Mouse (Mus musculus) embryonic facial prominence, embryonic 10.5 days (tissue): ENCODE data around the gene Pak4. TPM values are rescaled to one million over a fixed set of nuclear protein-coding genes. Genes with fewer than 3 reads are reported as not detected.
A peak's percentile ranks its signal among the peaks of the same experiment; 100 is the strongest.

Experiments
- DNase-seq: peaks from one replicate; pipeline ENCODE4 v3.0.0-alpha.2; 2017; ENCODE audit warnings: low spot score
- H3K27ac ChIP-seq: fragments of 300-500 bp; sonication (generic); replicated peaks from 2 replicates; pipeline ENCODE4 v1.5.1; 2016; ENCODE audit warnings: mild to moderate bottlenecking
- H3K27me3 ChIP-seq: fragments of 300-500 bp; sonication (generic); replicated peaks from 2 replicates; pipeline ENCODE4 v1.6.1; 2016; ENCODE audit warnings: low read depth, mild to moderate bottlenecking; ENCODE audit not compliant: poor library complexity, severe bottlenecking
- H3K36me3 ChIP-seq: fragments of 300-500 bp; sonication (generic); replicated peaks from 2 replicates; pipeline ENCODE4 v1.6.1; 2016; ENCODE audit warnings: mild to moderate bottlenecking, moderate library complexity
- H3K4me1 ChIP-seq: fragments of 300-500 bp; sonication (generic); 2 replicates; pipeline ENCODE4 v1.6.1; 2016
- H3K4me3 ChIP-seq: fragments of 300-500 bp; sonication (generic); 2 replicates; pipeline ENCODE4 v1.5.1; 2016; ENCODE audit warnings: mild to moderate bottlenecking, moderate library complexity
- H3K9me3 ChIP-seq: fragments of 300-500 bp; sonication (generic); 2 replicates; pipeline ENCODE4 v1.6.1; 2016; ENCODE audit warnings: mild to moderate bottlenecking
- WGBS: fragments of 180-500 bp; shearing (Covaris S2); methylation state at CpG from one replicate; pipeline ENCODE4 v1.1.7; 2016; 5-methylcytosine and 5-hydroxymethylcytosine counted together
- polyA plus RNA-seq: library from polyadenylated mRNA; unstranded; fragments of >200 nt; fragmentation: Nextera tagmentation; extraction: Ambion mirVana; gene quantifications from 2 replicates; pipeline ENCODE4 v1.2.1, GENCODE M21; 2016

The Pak4 gene
- polyA plus RNA-seq, 1 experiment from 2014 or later = 70.1 TPM

DNA sequence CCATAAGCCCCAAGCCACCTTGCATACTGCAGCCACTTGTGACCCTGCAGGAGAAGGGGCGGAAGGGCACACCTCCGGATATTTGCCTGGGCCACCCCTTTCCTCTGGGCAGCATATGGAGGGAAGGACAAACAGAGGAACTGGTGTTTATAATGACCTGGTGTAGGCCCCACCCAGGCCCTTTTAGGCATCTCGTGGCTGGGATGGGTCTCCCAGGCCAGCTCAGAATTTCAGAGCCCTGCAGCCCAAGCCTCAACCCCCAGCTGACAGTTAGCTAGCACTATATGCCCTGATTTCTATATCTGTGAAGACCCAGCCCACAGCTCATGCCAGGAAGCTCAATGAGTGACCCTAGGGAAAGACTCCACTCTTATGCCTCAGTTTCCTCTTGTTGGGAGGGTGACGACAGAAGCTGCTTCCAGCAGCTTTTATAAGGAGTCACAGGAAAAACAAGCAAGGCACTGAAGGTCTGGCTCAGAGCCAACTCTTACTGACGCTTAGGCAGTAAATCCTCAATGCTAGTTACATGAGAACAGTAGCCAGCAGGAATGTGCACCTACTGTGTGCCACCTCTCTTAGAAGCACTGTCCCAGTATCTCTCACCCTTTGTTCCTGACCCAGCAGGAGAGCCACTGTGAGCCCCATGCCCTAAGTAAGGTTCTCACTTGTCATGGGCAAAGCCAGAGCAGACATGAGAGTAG, 26.9 kb downstream of the Pak4 start:
- Histone ChIP-seq H3K4me1 (peaks cover 51% of the 10 kb centered on the region), H3K27ac (peak overlapping the region; percentile 75), H3K9me3 (no peaks in the 10 kb centered on the region), H3K4me3 (no peak overlapping the region), H3K36me3 (peaks cover 40% of the 10 kb centered on the region), H3K27me3 (no peaks in the 10 kb centered on the region)
- WGBS = 53% methylated on average over 5 of the region's 5 CpGs
- no peak for DNase-seq

DNA sequence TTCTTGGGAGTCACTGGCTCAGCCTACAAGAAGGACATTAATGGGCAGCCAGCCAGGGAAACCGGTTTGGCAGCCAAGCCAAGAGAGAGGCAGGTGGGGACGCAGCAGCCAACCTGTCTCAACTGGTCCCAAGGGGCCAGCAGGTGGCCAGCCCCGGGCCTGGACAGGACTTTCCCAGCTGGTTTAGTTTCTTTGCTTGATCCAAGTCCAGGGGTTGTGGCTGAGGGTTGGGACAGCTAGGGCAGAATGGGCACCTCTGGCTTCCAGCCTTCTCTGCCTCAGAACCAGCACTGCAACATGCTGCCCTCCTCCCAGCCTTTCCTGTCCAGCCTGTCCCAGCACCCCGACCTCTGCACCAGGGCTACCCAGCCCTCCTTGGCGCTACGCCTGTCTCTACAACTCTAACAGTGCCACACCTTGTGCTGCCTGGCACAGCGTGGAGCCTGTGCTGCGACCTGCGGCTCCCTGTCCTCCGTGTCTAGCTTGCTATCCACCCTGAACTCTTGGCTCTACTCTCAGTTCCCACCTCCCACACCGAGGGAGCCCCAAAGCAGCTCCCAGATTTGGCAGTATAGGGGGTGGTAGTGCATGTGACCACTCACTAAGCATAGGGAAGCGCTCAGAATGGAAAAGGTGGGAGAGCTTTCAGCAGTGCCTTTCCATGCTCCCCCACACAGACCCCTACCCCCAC, 27.5 kb downstream of the Pak4 start:
- DNase-seq = peak; percentile 72
- Histone ChIP-seq H3K9me3 (no peaks in the 10 kb centered on the region), H3K27me3 (no peaks in the 10 kb centered on the region), H3K36me3 (peaks cover 47% of the 10 kb centered on the region), H3K4me3 (peak overlapping the region; percentile 33), H3K27ac (peak overlapping the region; percentile 75), H3K4me1 (peaks cover 44% of the 10 kb centered on the region)
- 71% methylated on average over 12 of the region's 12 CpGs for WGBS

DNA sequence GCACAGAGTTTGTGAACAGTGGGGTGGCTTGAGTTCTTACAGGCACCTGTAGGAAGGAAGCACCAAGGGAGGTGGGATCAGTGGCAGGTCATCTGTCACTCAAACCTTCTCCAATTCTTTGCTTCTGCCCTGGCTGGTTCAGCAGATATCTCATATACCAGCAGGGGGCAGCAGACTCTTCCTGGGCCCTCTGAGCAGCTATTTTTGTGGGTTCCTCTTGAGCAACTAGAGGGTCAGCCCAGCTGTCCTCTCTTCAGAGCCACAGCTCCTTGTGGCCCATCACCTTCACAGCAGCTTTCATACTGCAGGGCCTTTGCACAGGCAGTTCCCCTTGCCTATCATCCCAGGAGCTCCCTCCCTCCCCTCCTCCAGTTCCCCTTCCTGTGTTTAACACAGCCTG, 29.7 kb downstream of the Pak4 start:
- peaks cover 69% of the 10 kb centered on the region for H3K36me3 ChIP-seq

DNA sequence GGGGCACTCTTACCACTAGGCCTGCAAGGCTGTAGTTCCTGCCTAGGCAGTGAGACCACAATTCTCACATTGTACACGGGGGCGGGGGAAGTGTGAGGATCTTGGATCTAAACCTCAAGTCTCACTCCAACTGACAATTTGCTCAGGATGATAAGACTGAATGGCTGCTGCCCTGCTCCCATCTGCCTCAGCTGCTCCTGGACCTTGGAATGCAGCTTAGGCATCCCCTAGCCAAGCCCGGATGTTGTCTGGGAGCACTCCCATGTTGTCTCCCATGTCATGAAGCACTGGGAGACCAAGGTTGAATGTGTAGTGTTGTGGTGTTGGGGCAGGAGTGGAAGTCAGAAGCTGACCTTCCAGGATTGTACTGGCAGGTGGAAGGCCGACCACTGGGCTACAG, 30.4 kb downstream of the Pak4 start:
- no peak for DNase-seq
- Histone ChIP-seq H3K27me3 (no peaks in the 10 kb centered on the region), H3K9me3 (no peaks in the 10 kb centered on the region), H3K36me3 (peaks cover 76% of the 10 kb centered on the region), H3K4me3 (no peak overlapping the region), H3K27ac (no peak overlapping the region), H3K4me1 (peaks cover 22% of the 10 kb centered on the region)
- 91% methylated on average over 4 of the region's 4 CpGs for WGBS

More for the DNA sequence above, 29.7 kb downstream of the Pak4 start:
- Histone ChIP-seq H3K27ac (no peak overlapping the region), H3K9me3 (no peaks in the 10 kb centered on the region), H3K4me1 (peaks cover 29% of the 10 kb centered on the region), H3K27me3 (no peaks in the 10 kb centered on the region), H3K4me3 (no peak overlapping the region)
- peak; percentile 66 for DNase-seq

DNA sequence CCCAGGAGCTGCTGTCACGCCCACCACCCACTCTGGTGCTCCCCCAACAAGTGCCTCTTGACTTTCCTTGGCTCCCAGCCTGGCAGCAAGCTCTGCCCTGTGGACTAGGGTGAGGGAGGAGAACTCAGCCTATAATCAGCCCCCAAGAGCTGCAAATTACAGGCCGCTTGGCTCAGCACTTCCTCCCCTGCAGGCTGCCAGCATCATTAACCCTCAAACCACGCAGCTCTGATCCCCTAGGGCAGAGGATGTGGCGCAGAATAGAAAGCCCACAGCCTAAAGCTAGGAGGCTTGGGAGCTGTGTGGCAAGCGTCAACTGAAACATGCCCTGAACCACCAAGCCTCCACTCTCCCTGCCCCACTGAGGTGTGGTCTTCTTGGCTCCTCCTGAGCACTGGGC, 32.6 kb downstream of the Pak4 start:
- WGBS = 83% methylated on average over 5 of the region's 5 CpGs
- Histone ChIP-seq H3K9me3 (no peaks in the 10 kb centered on the region), H3K27me3 (no peaks in the 10 kb centered on the region), H3K36me3 (peaks cover 97% of the 10 kb centered on the region), H3K4me1 (peaks cover 6% of the 10 kb centered on the region), H3K4me3 (no peak overlapping the region), H3K27ac (no peak overlapping the region)
- DNase-seq = no peak

DNA sequence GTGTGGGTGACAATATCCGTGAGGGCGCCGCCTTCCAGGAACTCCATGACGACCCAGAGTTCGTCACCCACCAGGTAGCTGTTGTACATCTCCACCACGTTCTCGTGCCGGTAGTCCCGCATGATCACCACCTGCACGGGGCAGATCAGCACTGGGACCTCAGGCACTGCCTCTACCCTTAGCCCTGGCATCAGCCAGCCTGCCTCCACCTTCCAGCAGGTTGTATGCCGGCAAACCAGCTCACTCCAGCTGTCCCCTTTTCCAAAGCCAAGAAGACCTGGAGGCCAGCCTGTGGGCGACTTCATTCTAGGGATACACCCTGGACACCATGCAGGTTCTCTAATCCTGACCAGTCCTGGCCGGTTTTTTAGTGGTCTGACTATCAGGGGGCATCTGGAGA, 35.0 kb downstream of the Pak4 start:
- Histone ChIP-seq H3K9me3 (no peaks in the 10 kb centered on the region), H3K4me1 (peaks cover 14% of the 10 kb centered on the region), H3K4me3 (no peak overlapping the region), H3K27me3 (no peaks in the 10 kb centered on the region), H3K36me3 (peaks cover 98% of the 10 kb centered on the region), H3K27ac (no peak overlapping the region)
- WGBS = 93% methylated on average over 13 of the region's 13 CpGs
- DNase-seq = no peak

DNA sequence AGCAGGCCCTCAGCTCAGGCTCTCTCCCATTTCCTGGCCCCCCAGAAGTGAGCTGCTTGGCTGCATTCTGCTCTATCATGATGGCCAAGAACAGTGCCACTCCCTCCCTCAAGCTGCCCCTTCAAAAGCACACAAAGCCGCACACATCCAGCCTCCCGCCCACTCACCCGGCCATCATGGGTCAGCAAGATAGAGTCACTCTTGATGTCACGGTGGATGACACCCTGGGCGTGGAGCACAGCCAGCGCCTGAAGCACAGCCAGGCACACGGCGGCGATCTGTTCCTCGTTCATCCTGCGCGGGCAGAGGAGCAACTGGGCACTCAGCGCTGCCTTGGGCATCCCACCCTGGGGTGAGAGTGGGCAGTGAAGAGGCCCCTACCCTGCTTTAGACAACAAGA, 35.6 kb downstream of the Pak4 start:
- 91% methylated on average over 13 of the region's 13 CpGs for WGBS
- Histone ChIP-seq H3K36me3 (peaks cover 97% of the 10 kb centered on the region), H3K9me3 (no peaks in the 10 kb centered on the region)

DNA sequence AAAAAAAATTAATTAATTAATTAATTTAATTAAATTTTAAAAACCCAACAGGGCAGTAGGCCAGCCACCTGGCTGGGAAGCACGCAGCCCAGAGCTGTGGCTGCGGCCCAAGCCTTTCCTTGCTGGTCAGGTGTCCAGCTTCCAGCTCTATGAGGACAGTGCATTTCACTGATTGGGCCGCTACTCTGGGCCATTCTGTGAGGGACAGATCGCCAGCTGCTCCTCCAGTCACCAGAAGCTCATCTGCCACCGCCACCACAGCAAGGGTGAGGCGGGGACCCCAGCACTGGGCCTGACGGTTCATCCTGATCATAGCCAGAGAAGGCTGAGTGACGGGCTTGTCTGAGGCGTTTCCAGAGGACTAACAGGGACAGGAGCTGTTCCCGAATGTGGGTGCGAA, 36.0 kb downstream of the Pak4 start:
- WGBS = 91% methylated on average over 11 of the region's 11 CpGs
- DNase-seq = no peak

More for the DNA sequence above, 35.6 kb downstream of the Pak4 start:
- no peak overlapping the region for H3K27ac ChIP-seq
- DNase-seq = no peak
- H3K4me3 ChIP-seq = no peak overlapping the region
- H3K27me3 ChIP-seq = no peaks in the 10 kb centered on the region
- peaks cover 17% of the 10 kb centered on the region for H3K4me1 ChIP-seq

DNA sequence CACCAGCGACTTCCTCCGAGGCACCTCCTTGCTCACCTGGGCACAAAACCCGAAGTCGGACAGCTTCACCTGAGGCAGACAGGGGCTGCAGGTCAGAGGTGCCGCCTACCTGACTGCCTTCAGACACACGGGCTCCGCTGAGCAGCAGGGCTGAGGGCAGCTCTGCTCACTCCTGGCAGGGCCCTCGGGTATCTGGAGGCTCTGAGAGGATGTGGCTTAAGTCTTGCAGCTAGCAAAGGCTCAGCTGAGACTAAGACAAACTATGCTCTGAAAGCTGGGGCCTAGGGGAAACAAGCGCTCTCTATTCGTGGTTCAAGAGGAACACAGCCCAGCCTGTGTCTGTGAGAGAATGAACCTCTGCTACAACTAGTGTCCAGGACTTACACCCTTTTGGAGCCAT, 37.1 kb downstream of the Pak4 start:
- Histone ChIP-seq H3K27ac (no peak overlapping the region), H3K36me3 (peaks cover 82% of the 10 kb centered on the region), H3K4me3 (no peak overlapping the region), H3K4me1 (peaks cover 29% of the 10 kb centered on the region), H3K27me3 (no peaks in the 10 kb centered on the region), H3K9me3 (no peaks in the 10 kb centered on the region)
- WGBS = 93% methylated on average over 10 of the region's 10 CpGs
- no peak for DNase-seq

More for the DNA sequence above, 36.0 kb downstream of the Pak4 start:
- H3K27me3 ChIP-seq = no peaks in the 10 kb centered on the region
- no peaks in the 10 kb centered on the region for H3K9me3 ChIP-seq
- H3K4me1 ChIP-seq = peaks cover 18% of the 10 kb centered on the region
- no peak overlapping the region for H3K27ac ChIP-seq
- H3K4me3 ChIP-seq = no peak overlapping the region
- H3K36me3 ChIP-seq = peaks cover 93% of the 10 kb centered on the region

- WGBS = 63% methylated on average over 4 of the region's 4 CpGs
- Histone ChIP-seq H3K9me3 (no peaks in the 10 kb centered on the region), H3K4me3 (no peak overlapping the region), H3K27ac (no peak overlapping the region), H3K4me1 (peaks cover 31% of the 10 kb centered on the region), H3K27me3 (no peaks in the 10 kb centered on the region), H3K36me3 (peaks cover 58% of the 10 kb centered on the region)
- DNase-seq = no peak
Observed at GRCm38 (mm10) chr7:28558486-28558885, 39.5 kb downstream of the Pak4 start.

DNA sequence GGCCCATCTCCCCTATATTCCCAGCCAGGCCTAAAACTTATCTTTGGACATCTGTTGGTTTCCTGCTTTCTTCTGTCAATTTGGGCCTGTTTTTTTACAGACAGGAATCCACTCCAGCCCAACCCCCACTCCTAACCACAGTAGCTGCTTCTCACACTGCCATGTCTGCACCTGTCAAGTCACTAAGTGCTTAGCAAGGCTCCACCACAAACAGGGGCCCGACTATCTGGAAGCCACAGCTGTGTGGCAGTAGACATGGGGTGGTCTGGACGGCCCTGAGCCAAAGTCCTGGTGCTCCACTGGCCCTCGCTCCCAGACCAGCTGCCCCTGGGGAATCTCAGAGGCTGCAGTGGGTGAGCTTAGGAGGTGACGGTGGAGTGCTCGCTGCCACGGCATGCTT, 40.3 kb downstream of the Pak4 start:
- Histone ChIP-seq H3K27me3 (no peaks in the 10 kb centered on the region), H3K9me3 (peaks cover 7% of the 10 kb centered on the region; the same call in 1 of the 2 replicates), H3K4me1 (peaks cover 31% of the 10 kb centered on the region), H3K36me3 (peaks cover 51% of the 10 kb centered on the region), H3K27ac (no peak overlapping the region), H3K4me3 (no peak overlapping the region)
- no peak for DNase-seq
- 82% methylated on average over 6 of the region's 6 CpGs for WGBS

- H3K4me1 ChIP-seq = peaks cover 31% of the 10 kb centered on the region
- peaks cover 44% of the 10 kb centered on the region for H3K36me3 ChIP-seq
- H3K27ac ChIP-seq = no peak overlapping the region
- no peak for DNase-seq
- 77% methylated on average over 5 of the region's 5 CpGs for WGBS
- H3K9me3 ChIP-seq = peaks cover 13% of the 10 kb centered on the region; the same call in 1 of the 2 replicates
- no peaks in the 10 kb centered on the region for H3K27me3 ChIP-seq
- no peak overlapping the region for H3K4me3 ChIP-seq
Observed at GRCm38 (mm10) chr7:28557069-28557468, 40.9 kb downstream of the Pak4 start.

GRCm38 (mm10) chr7:28555939-28556535, 41.9 kb downstream of the Pak4 start:
- Histone ChIP-seq H3K4me1 (peaks cover 31% of the 10 kb centered on the region), H3K27ac (no peak overlapping the region), H3K9me3 (peaks cover 13% of the 10 kb centered on the region; the same call in 1 of the 2 replicates), H3K27me3 (no peaks in the 10 kb centered on the region), H3K4me3 (no peak overlapping the region), H3K36me3 (peaks cover 34% of the 10 kb centered on the region)
- WGBS = 22% methylated on average over 5 of the region's 5 CpGs
- DNase-seq = no peak
